Mouse (Mus musculus) neural tube, embryonic 15.5 days (tissue): ENCODE measurements around the gene Pla2g2f. TPM values are rescaled to one million over a fixed set of nuclear protein-coding genes. Genes with fewer than 3 reads are reported as not detected.

Source experiments
- ATAC-seq: fragments of 200-750 bp; cut with Nextera tagmentation; 2 replicates; pipeline ENCODE4 v1.8.0; 2017; ENCODE audit warnings: mild to moderate bottlenecking, moderate TSS enrichment, moderate library complexity; ENCODE audit not compliant: low FRiP score
- H3K27ac ChIP-seq: fragments of 300-500 bp; sonication (generic); replicated peaks from 2 replicates; pipeline ENCODE4 v1.5.1; 2015; ENCODE audit warnings: mild to moderate bottlenecking, inconsistent platforms
- H3K27me3 ChIP-seq: fragments of 300-500 bp; sonication (generic); replicated peaks from 2 replicates; pipeline ENCODE4 v1.6.1; 2015; ENCODE audit warnings: inconsistent platforms
- H3K36me3 ChIP-seq: fragments of 300-500 bp; sonication (generic); 2 replicates; pipeline ENCODE4 v1.6.1; 2015; ENCODE audit warnings: inconsistent platforms
- H3K4me1 ChIP-seq: fragments of 300-500 bp; sonication (generic); 2 replicates; pipeline ENCODE4 v1.6.1; 2015; ENCODE audit warnings: inconsistent platforms
- H3K4me2 ChIP-seq: fragments of 300-500 bp; sonication (generic); 2 replicates; pipeline ENCODE4 v1.6.1; 2015; ENCODE audit warnings: inconsistent platforms, mild to moderate bottlenecking, moderate library complexity
- H3K4me3 ChIP-seq: fragments of 300-500 bp; sonication (generic); replicated peaks from 2 replicates; pipeline ENCODE4 v1.5.1; 2015; ENCODE audit warnings: mild to moderate bottlenecking, inconsistent platforms
- H3K9ac ChIP-seq: fragments of 300-500 bp; sonication (generic); replicated peaks from 2 replicates; pipeline ENCODE4 v1.6.1; 2015; ENCODE audit warnings: mild to moderate bottlenecking, inconsistent platforms
- H3K9me3 ChIP-seq: fragments of 300-500 bp; sonication (generic); replicated peaks from 2 replicates; pipeline ENCODE4 v1.6.1; 2016; ENCODE audit warnings: inconsistent platforms
- WGBS: fragments of 180-500 bp; shearing (Covaris S2); methylation state at CpG from one replicate; pipeline ENCODE4 v1.1.7; 2015; ENCODE audit warnings: mixed read lengths; 5-methylcytosine and 5-hydroxymethylcytosine counted together
- polyA plus RNA-seq: library from polyadenylated mRNA; unstranded; fragments of >200 nt; fragmentation: Nextera tagmentation; extraction: Ambion mirVana; gene quantifications from 2 replicates; pipeline ENCODE4 v1.2.1, GENCODE M21; 2015

The Pla2g2f gene
- polyA plus RNA-seq, result 0.23 TPM in 1 of 2 replicates, not detected in the other

DNA sequence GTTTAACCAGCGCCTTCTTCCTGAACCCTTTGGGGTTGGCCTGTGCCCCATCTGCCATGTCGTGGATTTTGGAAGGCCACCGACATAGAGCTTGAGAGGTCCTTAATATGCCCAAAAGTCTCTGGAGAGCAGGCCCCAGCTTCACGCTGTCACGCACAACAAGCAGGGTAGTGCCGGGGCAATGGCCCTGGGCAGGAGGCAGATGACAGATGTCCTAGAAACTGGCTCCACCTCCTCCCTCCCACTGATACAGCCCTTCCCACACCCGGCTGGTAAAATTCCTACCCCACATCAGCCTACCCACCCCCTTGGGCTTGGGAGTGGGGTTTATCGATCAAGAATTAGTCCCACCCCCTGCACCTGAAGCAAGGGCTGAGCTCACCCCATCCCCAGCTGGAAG is at the start of gene Pla2g2f:
Gene Pla2g2f, minus strand, starts transcription at position 211 of the 400 bp plus-strand sequence.
- H3K36me3 ChIP-seq, result no peaks in the 10 kb centered on the region
- H3K4me1 ChIP-seq, result peaks cover 21% of the 10 kb centered on the region
- H3K4me2 ChIP-seq, result no peak within 1 kb of the TSS
- ATAC-seq, result no peak
- 60% methylated on average over 8 of the region's 8 CpGs for WGBS
- H3K9me3 ChIP-seq, result no peaks in the 10 kb centered on the region
- no peaks in the 10 kb centered on the region for H3K27me3 ChIP-seq
- 0 out of 2 replicates have a peak within 1 kb of the TSS, but pooled peaks have one; percentile 7 for H3K27ac ChIP-seq
- H3K4me3 ChIP-seq, result no peak within 1 kb of the TSS
- H3K9ac ChIP-seq, result no peak within 1 kb of the TSS

DNA sequence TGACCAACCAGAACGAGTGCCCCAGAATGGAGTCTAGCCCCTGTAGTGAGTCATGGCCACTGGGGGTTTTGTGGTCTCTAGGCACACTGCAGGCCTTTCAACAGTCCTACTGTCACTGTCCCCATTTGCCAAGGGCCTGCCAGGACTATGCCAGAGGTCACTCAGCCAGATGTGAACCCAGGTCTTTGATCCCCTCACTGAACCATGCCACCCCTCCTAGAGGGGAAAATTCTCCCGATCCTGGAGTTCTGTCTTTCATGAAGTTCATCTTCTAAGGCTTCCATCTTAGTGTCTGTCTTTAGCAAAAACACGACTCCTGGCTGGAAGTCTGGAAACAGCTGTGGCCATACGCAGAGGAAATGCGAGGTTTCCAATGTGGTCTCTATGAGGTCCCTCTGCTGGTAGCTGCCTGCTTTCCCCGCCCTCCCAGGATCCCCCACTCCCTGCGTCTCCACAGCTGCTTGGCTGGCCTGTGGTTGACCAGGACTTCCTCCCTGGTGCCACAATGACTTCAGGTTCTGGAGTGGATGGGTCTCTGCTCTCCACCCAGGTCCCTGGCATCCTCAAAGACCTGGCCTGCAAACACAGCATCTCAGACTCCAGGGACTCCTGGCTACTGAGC is 49.6 kb upstream of the Pla2g2f start:
- Histone ChIP-seq H3K9ac (no peak overlapping the region), H3K9me3 (no peaks in the 10 kb centered on the region), H3K36me3 (no peaks in the 10 kb centered on the region), H3K27me3 (no peaks in the 10 kb centered on the region), H3K4me2 (no peak overlapping the region), H3K27ac (no peak overlapping the region), H3K4me1 (no peaks in the 10 kb centered on the region), H3K4me3 (no peak overlapping the region)
- 87% methylated on average over 7 of the region's 7 CpGs for WGBS
- no peak for ATAC-seq

DNA sequence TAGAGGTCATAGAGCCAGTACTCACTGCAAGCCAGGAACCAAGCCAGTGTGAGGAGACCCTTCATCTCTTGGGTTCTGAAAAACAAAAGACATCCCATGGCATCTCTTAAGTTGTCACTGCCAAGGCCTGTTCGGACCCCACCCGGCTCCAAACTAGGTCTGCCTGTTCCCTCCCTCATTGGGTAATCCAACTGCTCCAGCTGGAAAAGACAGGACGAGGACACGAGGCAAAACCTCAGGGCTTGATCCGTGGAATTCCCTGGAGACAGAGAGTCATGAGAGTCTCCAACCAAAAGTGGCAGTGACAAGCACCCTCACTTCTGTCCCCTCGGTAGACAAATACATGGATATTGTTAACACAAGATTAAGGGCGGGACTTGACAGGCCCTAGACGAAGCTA is 48.7 kb upstream of the Pla2g2f start:
- Histone ChIP-seq H3K36me3 (no peaks in the 10 kb centered on the region), H3K9ac (no peak overlapping the region), H3K27ac (no peak overlapping the region), H3K27me3 (no peaks in the 10 kb centered on the region), H3K4me3 (no peak overlapping the region), H3K4me1 (peaks cover under 1% of the 10 kb centered on the region; the same call in 1 of the 2 replicates), H3K9me3 (no peaks in the 10 kb centered on the region), H3K4me2 (no peak overlapping the region)
- no peak for ATAC-seq
- WGBS, result 88% methylated on average over 8 of the region's 8 CpGs

GRCm38 (mm10) chr4:138805248-138805647 is 47.8 kb upstream of the Pla2g2f start:
- H3K36me3 ChIP-seq, result no peaks in the 10 kb centered on the region
- no peak overlapping the region for H3K27ac ChIP-seq
- no peaks in the 10 kb centered on the region for H3K9me3 ChIP-seq
- H3K4me1 ChIP-seq, result peaks cover 9% of the 10 kb centered on the region
- no peak overlapping the region for H3K9ac ChIP-seq
- H3K4me3 ChIP-seq, result no peak overlapping the region
- H3K4me2 ChIP-seq, result no peak overlapping the region
- WGBS, result 21% methylated on average over 8 of the region's 8 CpGs
- no peak for ATAC-seq
- no peaks in the 10 kb centered on the region for H3K27me3 ChIP-seq

- Histone ChIP-seq H3K4me3 (no peak overlapping the region), H3K4me1 (peaks cover 23% of the 10 kb centered on the region), H3K27me3 (no peaks in the 10 kb centered on the region), H3K36me3 (no peaks in the 10 kb centered on the region), H3K9me3 (no peaks in the 10 kb centered on the region), H3K4me2 (no peak overlapping the region), H3K27ac (no peak overlapping the region), H3K9ac (no peak overlapping the region)
- 89% methylated on average over 11 of the region's 11 CpGs for WGBS
- ATAC-seq, result no peak
These were observed 45.5 kb upstream of the Pla2g2f start for GRCm38 (mm10) chr4:138802917-138803316.

GRCm38 (mm10) chr4:138801631-138802030 is 44.2 kb upstream of the Pla2g2f start:
- no peak overlapping the region for H3K4me2 ChIP-seq
- H3K4me3 ChIP-seq, result no peak overlapping the region
- H3K4me1 ChIP-seq, result peaks cover 23% of the 10 kb centered on the region
- no peaks in the 10 kb centered on the region for H3K9me3 ChIP-seq
- ATAC-seq, result no peak
- WGBS, result 75% methylated on average over 4 of the region's 4 CpGs
- H3K27me3 ChIP-seq, result no peaks in the 10 kb centered on the region
- no peak overlapping the region for H3K9ac ChIP-seq
- H3K36me3 ChIP-seq, result no peaks in the 10 kb centered on the region
- H3K27ac ChIP-seq, result no peak overlapping the region

- Histone ChIP-seq H3K9ac (no peak overlapping the region), H3K36me3 (no peaks in the 10 kb centered on the region), H3K4me3 (no peak overlapping the region), H3K27ac (peak overlapping the region; percentile 41), H3K27me3 (no peaks in the 10 kb centered on the region), H3K4me2 (no peak overlapping the region), H3K9me3 (no peaks in the 10 kb centered on the region), H3K4me1 (peaks cover 23% of the 10 kb centered on the region)
- ATAC-seq, result peak; percentile 74; the same call in 1 of the 2 replicates
- WGBS, result 55% methylated on average over 12 of the region's 12 CpGs
These were observed 42.8 kb upstream of the Pla2g2f start for GRCm38 (mm10) chr4:138800134-138800744.

- H3K36me3 ChIP-seq, result no peaks in the 10 kb centered on the region
- H3K4me2 ChIP-seq, result no peak overlapping the region
- WGBS, result 76% methylated on average over 4 of the region's 4 CpGs
These were observed 39.8 kb upstream of the Pla2g2f start for GRCm38 (mm10) chr4:138797217-138797570.

DNA sequence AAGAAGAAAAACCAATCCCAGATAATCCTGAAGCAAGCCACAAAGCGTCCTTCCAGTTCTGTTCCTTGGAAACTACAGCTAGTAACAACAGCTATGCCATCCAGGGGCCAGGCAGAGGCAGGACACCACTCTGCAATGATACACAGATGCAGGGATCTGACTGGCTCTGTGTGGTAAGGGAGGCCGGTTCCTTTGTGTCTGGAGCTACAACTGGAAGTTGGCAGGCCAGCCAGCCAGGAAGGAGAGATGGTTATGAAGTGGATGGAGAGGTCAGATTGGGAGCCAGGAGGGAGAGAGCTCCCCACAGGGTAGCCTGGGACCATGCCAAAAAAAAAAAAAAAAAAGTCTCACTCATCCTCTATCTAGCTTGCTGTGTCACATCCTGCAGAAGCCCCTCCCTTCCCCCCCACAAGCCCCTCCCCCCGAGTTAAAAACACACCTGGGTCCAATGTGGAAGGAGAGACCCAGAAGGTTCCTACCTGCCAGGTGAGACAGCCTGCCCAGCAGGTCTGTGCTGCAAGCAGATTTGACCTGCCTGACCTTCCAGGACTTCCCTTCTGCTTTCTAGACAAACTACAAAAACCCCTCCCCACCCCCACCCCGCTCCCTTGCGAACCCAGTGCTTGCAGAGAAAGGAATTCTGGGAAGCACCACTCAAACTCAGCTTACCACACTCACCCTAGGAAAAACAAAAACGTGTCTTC is 39.2 kb upstream of the Pla2g2f start:
- H3K36me3 ChIP-seq, result no peaks in the 10 kb centered on the region
- peaks cover 28% of the 10 kb centered on the region for H3K4me1 ChIP-seq
- no peak overlapping the region for H3K4me3 ChIP-seq
- no peak overlapping the region for H3K4me2 ChIP-seq
- WGBS, result 53% methylated on average over 6 of the region's 6 CpGs
- no peaks in the 10 kb centered on the region for H3K9me3 ChIP-seq
- ATAC-seq, result no peak
- H3K9ac ChIP-seq, result no peak overlapping the region
- H3K27ac ChIP-seq, result no peak overlapping the region
- no peaks in the 10 kb centered on the region for H3K27me3 ChIP-seq

More at GRCm38 (mm10) chr4:138797217-138797570, 39.8 kb upstream of the Pla2g2f start:
- no peak for ATAC-seq
- H3K4me3 ChIP-seq, result no peak overlapping the region
- H3K27me3 ChIP-seq, result no peaks in the 10 kb centered on the region
- no peak overlapping the region for H3K9ac ChIP-seq
- H3K4me1 ChIP-seq, result peaks cover 28% of the 10 kb centered on the region
- no peaks in the 10 kb centered on the region for H3K9me3 ChIP-seq
- no peak overlapping the region for H3K27ac ChIP-seq

- Histone ChIP-seq H3K9me3 (no peaks in the 10 kb centered on the region), H3K9ac (no peak overlapping the region), H3K27ac (no peak overlapping the region), H3K36me3 (no peaks in the 10 kb centered on the region), H3K4me2 (no peak overlapping the region), H3K4me1 (peaks cover 10% of the 10 kb centered on the region; the same call in 1 of the 2 replicates), H3K4me3 (no peak overlapping the region), H3K27me3 (no peaks in the 10 kb centered on the region)
- 92% methylated on average over 6 of the region's 6 CpGs for WGBS
- no peak for ATAC-seq
These were observed 36.9 kb upstream of the Pla2g2f start for GRCm38 (mm10) chr4:138794344-138794743.

DNA sequence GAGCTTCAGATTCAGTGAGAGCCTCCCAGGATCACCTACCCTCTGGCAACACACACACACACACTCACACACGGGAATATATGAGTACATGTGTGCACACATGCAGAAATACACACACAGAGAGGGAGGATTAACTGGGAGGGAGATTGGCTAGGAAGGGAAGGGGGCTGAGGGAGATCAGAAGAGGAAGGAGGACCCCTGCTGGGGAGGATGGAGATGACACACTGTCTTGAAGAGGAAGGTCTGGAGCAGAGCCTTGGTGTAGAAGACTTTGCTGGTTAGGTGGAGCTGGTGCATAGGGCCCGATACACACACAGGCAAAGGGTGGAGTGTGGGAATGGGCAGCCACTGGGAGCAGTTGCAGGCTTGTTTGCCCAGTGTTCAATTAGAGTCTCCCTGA is 35.9 kb upstream of the Pla2g2f start:
- no peak overlapping the region for H3K4me3 ChIP-seq
- 0 out of 2 replicates have a peak, but pooled peaks cover 5% of the 10 kb centered on the region for H3K4me1 ChIP-seq
- 0 out of 2 replicates have a peak, but pooled peaks have one; percentile 45 for ATAC-seq
- H3K27ac ChIP-seq, result no peak overlapping the region; the same call in 1 of the 2 replicates
- no peak overlapping the region for H3K9ac ChIP-seq
- no peak overlapping the region for H3K4me2 ChIP-seq
- 66% methylated on average over 2 of the region's 2 CpGs for WGBS
- no peaks in the 10 kb centered on the region for H3K27me3 ChIP-seq
- no peaks in the 10 kb centered on the region for H3K36me3 ChIP-seq
- H3K9me3 ChIP-seq, result no peaks in the 10 kb centered on the region

DNA sequence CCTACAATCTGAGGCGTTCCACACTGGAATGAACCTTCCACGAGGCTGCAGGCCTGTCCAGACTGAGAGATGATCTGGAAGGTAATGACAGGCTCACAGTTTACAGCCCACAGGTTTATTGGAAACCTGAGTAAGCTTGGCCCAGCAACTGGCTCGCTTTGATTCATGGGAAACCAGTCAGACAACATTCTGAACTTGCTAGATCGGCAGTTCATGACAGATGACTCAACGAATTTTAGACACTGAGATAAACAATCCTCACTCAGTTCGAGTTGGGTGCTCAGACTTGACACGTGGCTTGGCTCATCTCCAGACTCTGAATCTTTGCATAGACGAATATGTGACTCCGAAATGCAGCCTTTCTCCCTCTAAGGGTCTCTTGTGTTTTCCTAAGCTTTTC is 35.2 kb upstream of the Pla2g2f start:
- H3K4me2 ChIP-seq, result no peak overlapping the region
- 72% methylated on average over 9 of the region's 9 CpGs for WGBS
- no peaks in the 10 kb centered on the region for H3K36me3 ChIP-seq
- no peak overlapping the region for H3K9ac ChIP-seq
- ATAC-seq, result no peak
- H3K27me3 ChIP-seq, result no peaks in the 10 kb centered on the region
- H3K9me3 ChIP-seq, result no peaks in the 10 kb centered on the region
- no peak overlapping the region; the same call in 1 of the 2 replicates for H3K27ac ChIP-seq
- H3K4me3 ChIP-seq, result no peak overlapping the region
- H3K4me1 ChIP-seq, result 0 out of 2 replicates have a peak, but pooled peaks cover 5% of the 10 kb centered on the region
